Mouse (Mus musculus) monocyte, adult 5-6 weeks (primary cell): ENCODE results near the gene Prr5. TPM values are rescaled to one million over a fixed set of nuclear protein-coding genes. Genes with fewer than 3 reads are reported as not detected.

Experiments used
- ATAC-seq: fragments of 153-309, 156-312 bp; replicated peaks from 2 replicates; pipeline ENCODE4 v1.8.0; 2017; ENCODE audit warnings: mild to moderate bottlenecking; ENCODE audit not compliant: low TSS enrichment, insufficient number of reproducible peaks, severe bottlenecking, poor library complexity, low FRiP score
- total RNA-seq: library from RNA; stranded (forward); fragments of 200-1000, 200-491, 200-594 nt; gene quantifications from 3 replicates; pipeline ENCODE4 v1.2.3, GENCODE M21; 2017

Prr5 gene
- total RNA-seq, 1 experiment from 2014 or later: 3.7 TPM

- no peak for ATAC-seq
These were observed 62.4 kb downstream of the Prr5 start for GRCm38 (mm10) chr15:84731676-84732424.

DNA sequence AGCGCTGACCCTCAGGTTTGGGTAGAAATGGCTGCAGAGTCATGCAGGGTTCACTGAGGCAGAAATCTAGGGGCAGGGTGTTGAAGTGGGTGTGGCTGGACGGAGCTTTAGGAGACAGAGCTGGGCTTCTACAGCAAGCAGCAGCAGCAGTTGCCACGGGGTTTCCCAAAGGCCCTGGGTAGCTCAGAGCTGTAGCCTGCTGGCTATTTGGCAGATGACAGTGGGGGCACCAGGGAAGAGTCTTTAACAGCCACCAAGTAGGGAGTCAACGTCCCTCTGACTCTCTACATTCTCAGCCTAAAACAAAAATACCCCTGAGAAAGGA lies 63.0 kb downstream of the Prr5 start:
- ATAC-seq: no peak

DNA sequence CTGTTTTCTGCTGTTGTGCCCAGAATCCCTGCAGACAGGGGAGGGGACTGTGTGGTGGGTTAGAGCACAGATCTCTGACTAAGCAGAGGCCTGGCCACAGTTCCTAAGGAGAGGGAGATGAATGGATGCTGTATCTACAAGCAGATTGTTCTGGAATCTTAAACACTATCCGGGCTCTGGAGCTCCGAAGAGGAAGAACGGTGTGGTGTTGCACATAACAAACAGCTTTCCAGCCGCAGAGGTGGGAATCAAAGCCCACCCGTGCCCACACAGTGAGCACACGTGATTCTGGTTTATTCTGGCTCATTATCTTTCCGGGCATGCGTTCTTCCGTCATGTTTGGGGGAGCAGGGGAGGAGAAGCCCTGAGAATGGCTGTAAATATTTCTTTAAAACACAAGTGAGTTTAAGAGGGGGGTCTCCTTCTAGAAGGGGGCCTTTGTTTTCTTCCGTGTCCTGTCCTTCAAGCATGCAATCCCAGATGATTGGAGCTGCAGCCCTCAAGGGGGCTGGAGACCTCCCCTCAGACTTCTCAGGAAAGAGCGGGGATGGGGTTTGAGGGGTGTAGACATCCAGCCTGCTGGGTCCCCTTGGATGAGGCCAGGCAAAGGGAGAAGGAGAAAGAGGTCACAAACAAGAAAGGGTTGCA lies 67.0 kb downstream of the Prr5 start:
- ATAC-seq: no peak

DNA sequence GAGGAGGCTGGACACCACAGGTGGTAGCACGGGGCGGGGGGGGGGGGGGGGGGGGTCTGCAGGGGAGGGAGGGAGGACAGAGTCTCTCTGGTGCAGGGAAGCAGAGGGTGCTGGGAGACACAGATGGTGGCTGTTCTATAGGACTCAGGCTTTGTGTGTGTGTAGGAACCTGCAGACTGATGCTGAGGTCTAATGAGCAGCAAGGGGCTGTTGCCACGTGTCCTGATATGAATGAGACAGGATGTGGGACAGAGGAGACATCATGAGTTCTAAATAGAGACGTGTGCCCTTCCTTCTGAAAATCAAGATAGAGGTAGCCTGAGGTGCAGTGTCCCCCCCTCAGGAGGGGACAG lies 67.5 kb downstream of the Prr5 start:
- ATAC-seq: no peak

GRCm38 (mm10) chr15:84738246-84738645 lies 68.8 kb downstream of the Prr5 start:
- no peak for ATAC-seq

DNA sequence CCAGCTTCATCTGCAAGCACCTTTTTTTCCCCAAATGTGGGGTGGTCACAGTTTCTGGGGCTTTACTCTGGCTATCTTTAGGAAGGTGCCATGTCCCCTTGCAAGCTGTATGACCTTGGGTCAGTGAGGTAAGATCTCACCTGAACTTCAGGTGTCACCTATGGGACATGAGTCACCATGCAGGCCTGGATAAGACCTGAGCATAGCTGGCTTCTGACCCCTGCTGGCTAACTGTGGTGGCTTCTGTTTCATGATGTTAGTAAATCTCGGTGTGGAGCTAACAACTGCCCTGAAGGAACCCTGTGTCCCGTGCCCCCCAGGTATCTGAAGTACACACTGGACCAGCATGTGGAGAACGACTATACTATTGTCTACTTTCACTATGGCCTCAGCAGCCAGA lies 72.2 kb downstream of the Prr5 start:
- no peak for ATAC-seq

GRCm38 (mm10) chr15:84743347-84743746 lies 73.9 kb downstream of the Prr5 start:
- no peak for ATAC-seq

DNA sequence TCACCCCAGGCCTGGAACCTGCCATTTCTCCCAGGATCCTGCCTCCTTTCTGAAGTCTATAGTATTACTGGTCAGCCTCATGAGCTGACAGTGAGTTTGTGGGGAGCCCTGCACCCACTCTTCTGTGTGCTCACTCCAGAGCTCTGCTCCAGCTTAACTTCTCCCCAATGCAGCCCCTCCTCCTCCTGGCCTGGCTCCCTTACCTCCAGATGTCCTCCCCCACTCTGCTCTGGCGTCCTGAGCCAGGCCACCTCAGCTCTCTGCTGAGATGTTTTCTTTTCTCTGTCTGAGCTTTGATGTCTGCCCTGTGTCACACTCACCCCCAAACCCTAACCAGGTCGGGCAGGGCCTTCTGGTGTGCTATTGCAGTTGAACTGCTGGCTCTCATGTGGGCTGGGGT lies 74.9 kb downstream of the Prr5 start:
- no peak for ATAC-seq

- no peak for ATAC-seq
These were observed 76.4 kb downstream of the Prr5 start for GRCm38 (mm10) chr15:84745831-84746230.

Other genes with a start within 250 kb of the Prr5 start
- not detected in 3 replicates for gene Shisal1, start 222.5 kb upstream of the Prr5 start, total RNA-seq
- gene Rtl6, start 111.8 kb upstream of the Prr5 start, total RNA-seq: 0.67 to 2.3 TPM (median 2.0 TPM) in 3 replicates
- gene Arhgap8, start 50.4 kb downstream of the Prr5 start, total RNA-seq: not detected in 3 replicates
- 1.4 to 3.7 TPM (median 2.9 TPM) in 3 replicates for gene Phf21b, start 186.4 kb downstream of the Prr5 start, total RNA-seq